Mouse (Mus musculus): ENCODE results near the gene Fbxl3.

Fbxl3 gene

GRCm38 (mm10) chr14:103034076-103034475 is 65.3 kb downstream of the Fbxl3 start:
- DNase-seq = peak; percentile 38

DNA sequence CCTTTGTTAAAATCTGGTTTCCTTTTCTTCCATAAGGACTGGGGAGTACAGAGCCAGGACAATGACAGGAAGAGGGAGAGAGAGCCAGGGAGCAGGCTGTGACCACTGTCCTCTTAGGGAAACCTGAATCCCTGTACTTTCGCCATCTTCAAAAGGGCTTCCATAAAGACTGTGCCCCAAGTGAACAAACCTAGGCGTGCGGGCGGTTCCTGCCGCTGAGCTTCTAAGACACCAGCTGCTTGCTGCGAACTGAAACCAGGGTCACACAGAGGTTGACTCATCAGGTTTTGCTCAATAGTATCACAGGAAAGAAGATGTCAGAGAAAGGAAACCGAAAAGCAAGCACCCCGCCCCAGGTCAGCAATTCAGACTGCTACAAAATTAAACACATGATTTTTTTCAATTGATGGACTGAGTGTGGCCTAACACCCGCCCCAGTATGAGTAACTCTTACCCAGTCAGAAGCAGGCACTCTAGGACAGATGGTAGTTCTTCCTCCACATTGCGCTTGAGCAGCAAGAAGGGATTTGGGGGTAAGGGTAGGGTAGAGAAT is 66.0 kb downstream of the Fbxl3 start:
- peak; percentile 71 for DNase-seq

Data from lung, postnatal 36 days (tissue).